Mouse (Mus musculus) thymus, postnatal 36 days (tissue): Measurements from ENCODE around the gene Gm815.

Experiments
- DNase-seq, 2 experiments: peaks; one replicate each; pipeline ENCODE4 v3.0.0; 2022; ENCODE audit warnings: mixed read lengths in 2 of 2

Gm815 gene

GRCm38 (mm10) chr19:26879856-26880255, 5.8 kb upstream of the Gm815 start:
- DNase-seq: no peak

- no peak for DNase-seq
These were observed 3.7 kb upstream of the Gm815 start for GRCm38 (mm10) chr19:26881866-26882427.

DNA sequence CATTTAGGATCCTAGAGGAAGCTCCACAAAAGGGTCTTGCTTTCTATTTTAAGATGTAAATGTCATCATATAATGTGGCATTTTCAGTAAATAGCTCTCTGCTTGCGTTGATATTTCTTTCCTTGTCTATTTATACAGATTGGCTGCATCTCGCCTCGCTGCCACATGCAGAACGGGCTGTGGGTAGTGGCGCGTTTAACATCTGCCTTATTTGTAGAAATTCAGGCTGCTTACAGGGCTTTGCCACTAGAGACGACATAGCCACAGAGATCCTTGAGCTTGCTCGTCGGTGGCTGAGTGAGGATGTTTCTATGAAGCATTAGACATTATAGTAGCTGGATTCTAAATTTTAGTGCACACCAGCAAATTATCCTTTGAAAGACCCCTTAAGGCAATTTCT, 2.5 kb downstream of the Gm815 start:
- no peak for DNase-seq

- no peak for DNase-seq
These were observed 5.8 kb downstream of the Gm815 start for GRCm38 (mm10) chr19:26891306-26891964.

GRCm38 (mm10) chr19:26892861-26893260, 7.2 kb downstream of the Gm815 start:
- no peak for DNase-seq

- DNase-seq: no peak
These were observed 16.5 kb downstream of the Gm815 start for GRCm38 (mm10) chr19:26902162-26902561.

GRCm38 (mm10) chr19:26914245-26914644, 28.6 kb downstream of the Gm815 start:
- DNase-seq: no peak

DNA sequence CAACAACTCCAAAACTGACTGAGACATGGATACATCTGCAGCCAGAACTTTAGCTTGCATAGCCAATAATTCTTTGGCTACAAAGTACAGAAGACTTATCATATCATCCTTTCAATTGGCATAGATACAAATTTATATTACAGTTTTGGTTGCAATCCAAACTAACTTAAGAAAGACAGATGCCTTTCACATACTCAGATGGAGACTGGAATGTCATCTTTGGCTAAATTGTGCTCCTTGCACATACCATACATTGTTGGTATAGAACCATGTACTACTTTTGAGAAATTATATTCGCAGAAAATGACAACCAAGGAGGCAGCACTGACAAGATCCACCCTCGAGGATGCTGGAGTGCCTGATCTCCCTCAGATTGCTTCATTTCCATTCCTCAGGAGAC, 35.1 kb downstream of the Gm815 start:
- no peak for DNase-seq

DNA sequence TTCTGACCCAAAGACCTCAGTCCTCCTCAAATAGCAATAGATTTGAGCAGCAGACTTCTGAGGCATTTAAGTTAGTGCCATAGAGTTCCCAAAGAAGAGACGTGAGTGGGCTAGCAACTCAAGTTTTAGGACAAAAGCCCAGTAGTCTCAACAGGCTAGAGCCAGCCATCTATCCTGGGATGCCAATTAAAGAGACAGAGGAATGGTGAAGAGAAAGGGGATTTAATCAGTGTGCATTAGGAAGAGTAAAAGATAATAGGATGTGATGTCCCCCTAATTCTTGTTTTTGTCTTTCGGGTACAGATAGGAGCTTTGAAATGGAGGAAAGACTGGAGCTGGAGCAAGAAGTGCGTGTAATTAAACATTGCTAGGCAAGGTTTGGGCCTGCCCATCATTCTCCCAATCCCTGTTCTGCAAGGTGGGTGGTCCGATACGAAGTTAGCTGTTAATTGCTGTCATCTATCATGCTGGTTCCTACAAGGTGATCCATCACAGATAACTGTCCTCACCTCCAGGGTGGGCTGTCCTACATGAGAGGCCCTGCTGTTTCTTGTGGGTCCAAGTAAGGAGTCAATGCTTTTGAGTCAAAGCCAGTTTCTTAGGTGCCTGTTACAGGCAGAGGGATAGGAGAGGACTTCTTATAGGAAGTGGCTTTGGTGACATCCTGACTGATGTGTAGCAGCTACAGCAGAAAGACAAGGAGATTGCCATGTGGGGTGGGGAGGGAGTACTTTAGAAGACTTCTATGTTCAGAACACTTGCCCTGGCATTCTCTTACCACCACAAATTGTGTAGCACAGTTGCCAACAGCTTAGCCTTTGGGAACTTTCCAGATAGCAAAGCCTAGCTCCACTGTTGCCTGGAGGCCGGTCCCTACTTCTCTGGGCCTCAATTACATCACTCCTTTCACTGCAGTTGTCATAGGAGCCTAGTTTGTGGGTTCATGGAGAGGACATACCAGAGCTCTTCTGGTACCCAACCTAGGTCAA, 44.9 kb downstream of the Gm815 start:
- DNase-seq: no peak

GRCm38 (mm10) chr19:26934186-26934585, 48.5 kb downstream of the Gm815 start:
- no peak for DNase-seq
